Mouse (Mus musculus) neural tube, embryonic 13.5 days (tissue): ENCODE measurements around the gene Fcgr2b. TPM values are rescaled to one million over a fixed set of nuclear protein-coding genes. Genes with fewer than 3 reads are reported as not detected.

ENCODE experiments used
- ATAC-seq: fragments of 200-750 bp; cut with Nextera tagmentation; 2 replicates; pipeline ENCODE4 v1.8.0; 2017; ENCODE audit warnings: low read depth, mild to moderate bottlenecking, moderate TSS enrichment, moderate library complexity
- H3K27ac ChIP-seq: fragments of 300-500 bp; sonication (generic); replicated peaks from 2 replicates; pipeline ENCODE4 v1.5.1; 2015; ENCODE audit warnings: moderate library complexity, mild to moderate bottlenecking, inconsistent platforms
- H3K27me3 ChIP-seq: fragments of 300-500 bp; sonication (generic); 2 replicates; pipeline ENCODE4 v1.6.1; 2015; ENCODE audit warnings: mild to moderate bottlenecking, inconsistent platforms
- H3K36me3 ChIP-seq: fragments of 300-500 bp; sonication (generic); 2 replicates; pipeline ENCODE4 v1.6.1; 2015; ENCODE audit warnings: mild to moderate bottlenecking, inconsistent platforms
- H3K4me1 ChIP-seq: fragments of 300-500 bp; sonication (generic); replicated peaks from 2 replicates; pipeline ENCODE4 v1.6.1; 2015; ENCODE audit warnings: inconsistent platforms
- H3K4me2 ChIP-seq: fragments of 300-500 bp; sonication (generic); 2 replicates; pipeline ENCODE4 v1.6.1; 2015; ENCODE audit warnings: inconsistent platforms, mild to moderate bottlenecking, moderate library complexity
- H3K4me3 ChIP-seq: fragments of 300-500 bp; sonication (generic); 2 replicates; pipeline ENCODE4 v1.5.1; 2015; ENCODE audit warnings: mild to moderate bottlenecking, inconsistent platforms
- H3K9ac ChIP-seq: fragments of 300-500 bp; sonication (generic); 2 replicates; pipeline ENCODE4 v1.6.1; 2015; ENCODE audit warnings: moderate library complexity, mild to moderate bottlenecking, inconsistent platforms
- H3K9me3 ChIP-seq: fragments of 300-500 bp; sonication (generic); 2 replicates; pipeline ENCODE4 v1.6.1; 2016; ENCODE audit warnings: inconsistent platforms
- WGBS: fragments of 180-500 bp; shearing (Covaris S2); methylation state at CpG from one replicate; pipeline ENCODE4 v1.1.7; 2015; 5-methylcytosine and 5-hydroxymethylcytosine counted together
- polyA plus RNA-seq: library from polyadenylated mRNA; unstranded; fragments of >200 nt; fragmentation: Nextera tagmentation; extraction: Ambion mirVana; gene quantifications from 2 replicates; pipeline ENCODE4 v1.2.1, GENCODE M21; 2015

The Fcgr2b gene
- polyA plus RNA-seq, 1 experiment from 2014 or later = 0.59 TPM

DNA sequence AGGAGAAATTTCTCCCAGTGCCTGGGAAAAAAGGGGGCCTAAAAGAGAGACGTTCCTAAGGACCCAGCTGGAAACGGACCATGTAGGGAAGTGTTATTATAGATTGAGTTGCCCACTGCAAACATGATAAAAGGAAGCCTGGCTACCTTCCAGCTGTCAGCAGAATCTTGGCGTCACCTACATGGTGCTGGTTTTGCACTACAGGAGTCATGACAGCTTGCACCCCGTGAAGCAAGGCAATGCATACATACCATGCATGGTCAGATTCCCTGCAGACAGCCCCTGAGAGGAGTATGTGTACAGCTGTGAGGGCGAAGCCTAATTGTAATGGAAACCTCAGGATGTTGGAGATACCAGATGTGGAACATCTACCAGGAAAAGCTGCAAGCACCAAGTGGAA lies 60.7 kb downstream of the Fcgr2b start:
- H3K9ac ChIP-seq = no peak overlapping the region
- H3K9me3 ChIP-seq = no peaks in the 10 kb centered on the region
- no peak for ATAC-seq
- no peak overlapping the region for H3K27ac ChIP-seq
- no peak overlapping the region for H3K4me2 ChIP-seq
- H3K4me3 ChIP-seq = no peak overlapping the region
- 75% methylated on average over 5 of the region's 5 CpGs for WGBS
- no peaks in the 10 kb centered on the region for H3K4me1 ChIP-seq
- H3K36me3 ChIP-seq = no peaks in the 10 kb centered on the region
- H3K27me3 ChIP-seq = peaks cover 4% of the 10 kb centered on the region; the same call in 1 of the 2 replicates

GRCm38 (mm10) chr1:170912891-170913615 lies 63.3 kb downstream of the Fcgr2b start, which contains the start of gene Fcrlb:
Gene Fcrlb (minus strand): TSS chr1:170912941.
- Histone ChIP-seq H3K36me3 (no peaks in the 10 kb centered on the region), H3K27ac (no peak within 1 kb of the TSS), H3K4me1 (peaks cover 7% of the 10 kb centered on the region), H3K27me3 (peaks cover 28% of the 10 kb centered on the region), H3K9ac (no peak within 1 kb of the TSS), H3K4me3 (no peak within 1 kb of the TSS), H3K4me2 (no peak within 1 kb of the TSS), H3K9me3 (no peaks in the 10 kb centered on the region)
- ATAC-seq = no peak
- 81% methylated on average over 5 of the region's 5 CpGs for WGBS

GRCm38 (mm10) chr1:170911907-170912660 lies 64.3 kb downstream of the Fcgr2b start:
- Histone ChIP-seq H3K4me2 (no peak overlapping the region), H3K9ac (no peak overlapping the region), H3K27ac (no peak overlapping the region), H3K36me3 (no peaks in the 10 kb centered on the region), H3K9me3 (no peaks in the 10 kb centered on the region), H3K27me3 (peaks cover 37% of the 10 kb centered on the region), H3K4me3 (no peak overlapping the region), H3K4me1 (peaks cover 15% of the 10 kb centered on the region)
- WGBS = 86% methylated on average over 11 of the region's 11 CpGs
- no peak for ATAC-seq

Other genes starting within 250 kb of the Fcgr2b start
- gene Atf6, start 108.8 kb downstream of the Fcgr2b start, polyA plus RNA-seq = 7.3 and 8.1 TPM in 2 replicates
- gene Gm26620, start 91.5 kb downstream of the Fcgr2b start, polyA plus RNA-seq = 0.50 and 0.55 TPM in 2 replicates
- gene Dusp12, start 91.0 kb downstream of the Fcgr2b start, polyA plus RNA-seq = 39.5 and 45.3 TPM in 2 replicates
- gene Fcrlb, start 63.6 kb downstream of the Fcgr2b start, polyA plus RNA-seq = 0.39 and 0.50 TPM in 2 replicates
- not detected in 2 replicates for gene Fcrla, start 49.0 kb downstream of the Fcgr2b start, polyA plus RNA-seq
- not detected in 2 replicates for gene Fcgr4, start 42.4 kb upstream of the Fcgr2b start, polyA plus RNA-seq
- gene Fcgr3, start 88.4 kb upstream of the Fcgr2b start, polyA plus RNA-seq = 9.0 and 10.9 TPM in 2 replicates
- 2.8 and 2.9 TPM in 2 replicates for gene Cfap126, start 137.4 kb upstream of the Fcgr2b start, polyA plus RNA-seq
- gene Sdhc, start 174.1 kb upstream of the Fcgr2b start, polyA plus RNA-seq = 278 and 279 TPM in 2 replicates
- 20.7 and 25.7 TPM in 2 replicates for gene Mpz, start 174.2 kb upstream of the Fcgr2b start, polyA plus RNA-seq
- 13.9 and 18.4 TPM in 2 replicates for gene Pcp4l1, start 219.7 kb upstream of the Fcgr2b start, polyA plus RNA-seq
- gene Nr1i3, start 237.4 kb upstream of the Fcgr2b start, polyA plus RNA-seq = 0.22 and 0.25 TPM in 2 replicates
- gene Tomm40l, start 246.0 kb upstream of the Fcgr2b start, polyA plus RNA-seq = 32.6 and 42.6 TPM in 2 replicates
- 4.1 and 6.8 TPM in 2 replicates for gene Apoa2, start 248.5 kb upstream of the Fcgr2b start, polyA plus RNA-seq